Comparison of ENCODE assay signal across 8 mouse cellular contexts in the genomic region with DNA sequence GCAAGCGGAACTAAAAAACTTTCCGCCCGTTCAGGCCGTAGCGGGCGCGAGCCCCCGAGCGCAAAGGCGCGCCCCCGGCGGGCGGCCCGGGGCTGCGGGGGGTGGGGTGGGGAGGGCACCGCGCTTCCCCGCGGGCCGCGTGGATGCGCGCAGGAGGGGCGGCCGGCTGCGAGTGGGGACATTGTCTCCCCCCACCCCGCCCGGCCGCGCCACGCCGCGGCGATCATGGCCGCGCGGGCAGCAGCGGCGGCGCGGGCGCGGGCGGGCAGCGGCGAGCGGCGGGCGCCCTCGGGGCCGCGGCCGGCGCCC. TPM values are rescaled to one million over a fixed set of nuclear protein-coding genes. Genes with fewer than 3 reads are reported as not detected.
A peak's percentile ranks its signal among the peaks of the same experiment; 100 is the strongest.
DNase-seq lines count a peak whose midpoint lies in the region; ATAC-seq and TF ChIP-seq lines count a peak whose summit lies in the region.

No protein-coding gene starts in this region.

- H3K4me3 ChIP-seq in megakaryocyte, embryonic 14.5 days (replicated peaks): peak overlapping the region; percentile 93
- H3K4me3 ChIP-seq in intestine, postnatal 0 days (ENCODE audit: low read depth, low read length): peak overlapping the region; percentile 95
- H3K4me3 ChIP-seq in olfactory bulb, adult 2 months (ENCODE audit: insufficient read depth, low read depth, low read length): peak overlapping the region; percentile 87

- no peak for TF ChIP-seq CTCF in intestine, postnatal 0 days (IDR thresholded peaks at IDR 0.05; ENCODE audit: low read depth)
- no peak for TF ChIP-seq CTCF in olfactory bulb, adult 2 months (IDR thresholded peaks at IDR 0.05; ENCODE audit: insufficient read depth, low read depth, low read length)

- H3K4me1 ChIP-seq in megakaryocyte, embryonic 14.5 days: peaks cover 26% of the 10 kb centered on the region
- no peaks in the 10 kb centered on the region for H3K4me1 ChIP-seq in intestine, postnatal 0 days (replicated peaks; ENCODE audit: control insufficient read depth, insufficient read depth, low read length)
- peaks cover 8% of the 10 kb centered on the region for H3K4me1 ChIP-seq in olfactory bulb, adult 2 months (ENCODE audit: control insufficient read depth, insufficient read depth, low read length)

- TF ChIP-seq POLR2A in olfactory bulb, adult 2 months (IDR thresholded peaks at IDR 0.05; ENCODE audit: insufficient read depth, low read depth, low read length): no peak

- ATAC-seq in megakaryocyte, adult 5-6 weeks (ENCODE audit: poor library complexity, severe bottlenecking): no peak
- peak; percentile 39 for ATAC-seq in intestine, postnatal 0 days

- no peaks in the 10 kb centered on the region for H3K36me3 ChIP-seq in megakaryocyte, embryonic 14.5 days (replicated peaks; ENCODE audit: low read length)
- H3K36me3 ChIP-seq in intestine, postnatal 0 days (ENCODE audit: control insufficient read depth, insufficient read depth): no peaks in the 10 kb centered on the region

- H3K4me2 ChIP-seq in intestine, postnatal 0 days (replicated peaks; ENCODE audit: low read depth): peak overlapping the region; percentile 77

- H3K9ac ChIP-seq in intestine, postnatal 0 days (ENCODE audit: low read depth, low read length): peak overlapping the region; percentile 99

- H3K27ac ChIP-seq in intestine, postnatal 0 days (ENCODE audit: low read depth, low read length): peak overlapping the region; percentile 99
- H3K27ac ChIP-seq in olfactory bulb, adult 2 months (ENCODE audit: insufficient read depth, low read depth, low read length): peak overlapping the region; percentile 99

- no peaks in the 10 kb centered on the region for H3K27me3 ChIP-seq in megakaryocyte, embryonic 14.5 days (replicated peaks)
- H3K27me3 ChIP-seq in intestine, postnatal 0 days (replicated peaks; ENCODE audit: control insufficient read depth, insufficient read depth, low read length): no peaks in the 10 kb centered on the region

- WGBS in intestine, postnatal 0 days: under 1% methylated on average over 19 of the region's 55 CpGs
- WGBS in olfactory bulb, adult 2 months: 6% methylated on average over 54 of the region's 55 CpGs

- DNase-seq in adrenal gland, postnatal 25 days: peak; percentile 64
- no peak for DNase-seq in adrenal gland, adult (ENCODE audit: inconsistent age in 2 of 2, low spot score in 1 of 2)
- no peak for DNase-seq in left cerebral cortex, adult 8-10 months (ENCODE audit: low spot score in 2 of 2)
- no peak for DNase-seq in ovary, postnatal 36 days (ENCODE audit: low spot score)

- no peaks in the 10 kb centered on the region for H3K9me3 ChIP-seq in megakaryocyte, embryonic 14.5 days
- no peaks in the 10 kb centered on the region for H3K9me3 ChIP-seq in intestine, postnatal 0 days (ENCODE audit: control insufficient read depth)

RNA-seq across cellular contexts. Expression of a gene that starts 0.3 kb away (rescaled TPM):
- total RNA-seq in adrenal gland, postnatal 25 days (2021): 85.8 and 86.1 TPM in 2 replicates
- 13.3 and 27.6 TPM in 2 replicates for polyA plus RNA-seq in megakaryocyte, embryonic 14.5 days (2012; ENCODE audit: insufficient read depth, low replicate concordance)
- total RNA-seq in megakaryocyte, adult 5-6 weeks (2015): 23.0 and 28.1 TPM in 2 replicates
- total RNA-seq in megakaryocyte, adult 5-6 weeks (2017): 15.2 and 19.0 TPM in 2 replicates
- 4.8 and 4.9 TPM in 2 replicates for polyA plus RNA-seq in intestine, postnatal 0 days (2015; fragmentation: Nextera tagmentation; extraction: Ambion mirVana)
- polyA plus RNA-seq in olfactory bulb, adult 2 months (2012; ENCODE audit: insufficient read depth, insufficient read length, low replicate concordance, missing spikeins): not detected in 2 replicates
- total RNA-seq in left cerebral cortex, adult 8-10 months (2022): 10 to 100 TPM; 70.1 to 83.9 (median 72.5) TPM
